Mouse (Mus musculus) hindbrain, embryonic 10.5 days (tissue): ENCODE data around the gene Taar8a. TPM values are rescaled to one million over a fixed set of nuclear protein-coding genes. Genes with fewer than 3 reads are reported as not detected.
"Not testable (repeated sequence)": the region's sequence is repeated elsewhere in the genome, so short reads cannot be mapped to it uniquely, and the experiment has no call there.

Experiments used
- DNase-seq: peaks from one replicate; pipeline ENCODE4 v3.0.0-alpha.2; 2017; ENCODE audit warnings: low spot score
- H3K27ac ChIP-seq: fragments of 300-500 bp; sonication (generic); 2 replicates; pipeline ENCODE4 v1.5.1; 2016; ENCODE audit warnings: mild to moderate bottlenecking, moderate library complexity
- H3K27me3 ChIP-seq: fragments of 300-500 bp; sonication (generic); 2 replicates; pipeline ENCODE4 v1.6.1; 2016; ENCODE audit warnings: mild to moderate bottlenecking; ENCODE audit not compliant: poor library complexity, insufficient read depth, severe bottlenecking
- H3K36me3 ChIP-seq: fragments of 300-500 bp; sonication (generic); 2 replicates; pipeline ENCODE4 v1.6.1; 2016; ENCODE audit warnings: mild to moderate bottlenecking, moderate library complexity
- H3K4me1 ChIP-seq: fragments of 300-500 bp; sonication (generic); replicated peaks from 2 replicates; pipeline ENCODE4 v1.6.1; 2016; ENCODE audit warnings: mild to moderate bottlenecking
- H3K4me3 ChIP-seq: fragments of 300-500 bp; sonication (generic); 2 replicates; pipeline ENCODE4 v1.5.1; 2016; ENCODE audit warnings: mild to moderate bottlenecking, moderate library complexity
- H3K9me3 ChIP-seq: fragments of 300-500 bp; sonication (generic); 2 replicates; pipeline ENCODE4 v1.6.1; 2016; ENCODE audit warnings: mild to moderate bottlenecking, moderate library complexity
- WGBS: fragments of 180-500 bp; shearing (Covaris S2); methylation state at CpG from one replicate; pipeline ENCODE4 v1.1.7; 2016; 5-methylcytosine and 5-hydroxymethylcytosine counted together
- polyA plus RNA-seq: library from polyadenylated mRNA; unstranded; fragments of >200 nt; fragmentation: Nextera tagmentation; extraction: Ambion mirVana; gene quantifications from 2 replicates; pipeline ENCODE4 v1.2.1, GENCODE M21; 2016

The Taar8a gene
- polyA plus RNA-seq, 1 experiment from 2014 or later, result not detected

GRCm38 (mm10) chr10:24097010-24097409, 20.7 kb downstream of the Taar8a start:
- WGBS, result 54% methylated on average over 2 of the region's 2 CpGs
- not testable (repeated sequence) for H3K4me3 ChIP-seq, H3K9me3 ChIP-seq, H3K4me1 ChIP-seq, H3K27me3 ChIP-seq, H3K27ac ChIP-seq, H3K36me3 ChIP-seq, DNase-seq

DNA sequence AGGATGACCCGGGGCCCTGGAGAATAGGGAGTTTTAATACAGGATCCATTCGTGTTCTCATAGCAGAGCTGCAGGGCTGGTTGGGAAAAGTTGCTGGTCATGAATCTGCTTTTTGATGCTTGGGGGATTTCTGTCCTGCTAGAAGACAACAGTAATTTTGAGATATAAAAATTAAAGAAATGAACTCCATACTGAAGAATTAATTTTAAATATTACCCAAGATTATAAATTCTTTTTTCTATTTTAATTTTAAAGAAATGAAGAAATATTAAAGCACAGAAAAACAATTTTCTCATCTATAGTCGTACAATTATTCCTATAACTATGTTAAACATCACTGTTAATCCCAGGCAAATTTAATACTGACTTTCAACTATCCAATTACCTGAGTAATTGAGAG, 25.5 kb downstream of the Taar8a start, which contains the start of gene Taar8c:
Gene Taar8c, minus strand, starts transcription at position 101 of the 400 bp plus-strand sequence.
- WGBS, result 93% methylated on average over 1 of the region's 3 CpGs
- not testable (repeated sequence) for H3K4me1 ChIP-seq, H3K27me3 ChIP-seq, H3K27ac ChIP-seq, H3K9me3 ChIP-seq, DNase-seq, H3K36me3 ChIP-seq, H3K4me3 ChIP-seq

DNA sequence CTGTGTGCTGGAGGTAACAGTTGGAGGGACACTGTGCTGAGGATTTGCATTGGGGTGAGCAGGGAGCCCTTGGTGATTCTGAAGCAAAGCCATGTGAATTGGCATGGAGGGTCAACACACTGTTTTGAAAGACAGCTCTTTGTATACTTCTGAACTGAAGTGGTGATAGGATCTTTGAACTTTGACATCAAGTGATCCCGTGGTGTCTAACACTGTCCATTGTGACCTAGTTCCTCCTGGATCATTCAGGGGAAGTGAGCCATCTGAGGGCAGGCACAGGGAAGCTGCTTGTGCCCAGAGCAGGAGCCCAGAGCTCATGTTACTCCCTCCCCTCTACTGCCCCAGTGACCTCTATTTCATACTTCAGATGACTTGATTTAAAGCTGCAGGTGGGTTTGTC, 27.0 kb downstream of the Taar8a start:
- not testable (repeated sequence) for DNase-seq, H3K4me1 ChIP-seq, H3K36me3 ChIP-seq, H3K4me3 ChIP-seq, H3K27ac ChIP-seq, H3K9me3 ChIP-seq, H3K27me3 ChIP-seq
- WGBS, result 47% methylated on average over 1 of the region's 1 CpGs

GRCm38 (mm10) chr10:24107747-24108146, 31.4 kb downstream of the Taar8a start:
- H3K36me3 ChIP-seq, result no peaks in the 10 kb centered on the region
- H3K27me3 ChIP-seq, result no peaks in the 10 kb centered on the region
- no peak overlapping the region for H3K4me3 ChIP-seq
- no peak overlapping the region for H3K27ac ChIP-seq
- H3K4me1 ChIP-seq, result no peaks in the 10 kb centered on the region
- DNase-seq, result no peak
- no peaks in the 10 kb centered on the region for H3K9me3 ChIP-seq
- WGBS, result 72% methylated on average over 5 of the region's 5 CpGs

GRCm38 (mm10) chr10:24108236-24108635, 31.9 kb downstream of the Taar8a start:
- Histone ChIP-seq H3K27ac (no peak overlapping the region), H3K4me3 (no peak overlapping the region), H3K36me3 (no peaks in the 10 kb centered on the region), H3K4me1 (no peaks in the 10 kb centered on the region), H3K9me3 (no peaks in the 10 kb centered on the region), H3K27me3 (no peaks in the 10 kb centered on the region)
- no peak for DNase-seq
- 66% methylated on average over 3 of the region's 3 CpGs for WGBS

GRCm38 (mm10) chr10:24109434-24109833, 33.1 kb downstream of the Taar8a start, which contains the start of gene Taar9:
TSS of gene Taar9 (minus strand) at chr10:24109534.
- H3K36me3 ChIP-seq, H3K27me3 ChIP-seq, DNase-seq, H3K27ac ChIP-seq, H3K4me3 ChIP-seq, H3K4me1 ChIP-seq, H3K9me3 ChIP-seq: not testable (repeated sequence)
- WGBS, result 81% methylated on average over 8 of the region's 8 CpGs

DNA sequence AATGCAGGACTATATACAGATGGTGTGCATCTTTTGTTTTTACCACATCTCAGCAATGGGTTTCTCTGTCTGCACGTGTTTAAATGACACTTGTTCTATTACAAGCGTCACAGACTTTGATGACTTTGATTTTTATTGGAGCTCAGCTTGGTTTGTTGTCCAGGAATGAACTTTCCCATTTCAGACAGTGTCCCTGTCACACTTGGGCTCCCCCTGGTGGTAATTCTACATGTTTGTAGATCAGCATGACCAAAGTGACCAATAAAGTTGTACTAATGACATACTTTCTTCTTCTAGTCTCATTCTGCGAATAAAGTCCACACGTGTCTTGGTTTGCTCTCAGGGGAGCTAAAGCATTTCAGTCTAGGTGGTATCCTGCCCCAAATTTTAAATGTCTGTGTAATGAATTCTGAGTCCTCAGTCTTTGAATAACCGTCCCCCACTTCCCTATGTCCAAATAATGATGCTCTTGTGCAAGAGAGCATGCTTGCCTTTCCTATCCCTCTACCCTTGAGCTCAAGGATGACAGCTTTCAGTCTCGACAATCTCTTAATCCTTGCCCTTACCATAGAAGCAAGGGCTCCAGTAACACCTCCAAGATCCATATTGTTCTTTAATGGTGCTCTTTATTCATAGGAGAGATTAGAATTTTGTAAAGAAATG, 34.9 kb downstream of the Taar8a start:
- H3K27me3 ChIP-seq, result no peaks in the 10 kb centered on the region
- no peaks in the 10 kb centered on the region for H3K36me3 ChIP-seq
- H3K4me1 ChIP-seq, result no peaks in the 10 kb centered on the region
- no peak overlapping the region for H3K27ac ChIP-seq
- peak; percentile 34 for DNase-seq
- H3K9me3 ChIP-seq, result peaks cover 11% of the 10 kb centered on the region; the same call in 1 of the 2 replicates
- no peak overlapping the region for H3K4me3 ChIP-seq
- WGBS, result 57% methylated on average over 6 of the region's 6 CpGs

Other genes with a start within 250 kb of the Taar8a start
- not detected in 2 replicates for gene Vnn3, start 225.0 kb upstream of the Taar8a start, polyA plus RNA-seq
- gene Vnn1, start 181.8 kb upstream of the Taar8a start, polyA plus RNA-seq, result 3.1 and 4.6 TPM in 2 replicates
- not detected in 2 replicates for gene Taar1, start 156.1 kb upstream of the Taar8a start, polyA plus RNA-seq
- gene Taar2, start 137.9 kb upstream of the Taar8a start, polyA plus RNA-seq, result not detected in 2 replicates
- gene Taar3, start 126.9 kb upstream of the Taar8a start, polyA plus RNA-seq, result not detected in 2 replicates
- not detected in 2 replicates for gene Taar4, start 116.0 kb upstream of the Taar8a start, polyA plus RNA-seq
- not detected in 2 replicates for gene Taar5, start 105.8 kb upstream of the Taar8a start, polyA plus RNA-seq
- gene Taar6, start 90.9 kb upstream of the Taar8a start, polyA plus RNA-seq, result not detected in 2 replicates
- not detected in 2 replicates for gene Taar7a, start 83.0 kb upstream of the Taar8a start, polyA plus RNA-seq
- not detected in 2 replicates for gene Taar7b, start 76.6 kb upstream of the Taar8a start, polyA plus RNA-seq
- gene Taar7d, start 49.3 kb upstream of the Taar8a start, polyA plus RNA-seq, result not detected in 2 replicates
- gene Taar7e, start 38.9 kb upstream of the Taar8a start, polyA plus RNA-seq, result not detected in 2 replicates
- gene Taar7f, start 27.0 kb upstream of the Taar8a start, polyA plus RNA-seq, result not detected in 2 replicates
- not detected in 2 replicates for gene Taar8b, start 15.8 kb downstream of the Taar8a start, polyA plus RNA-seq
- not detected in 2 replicates for gene Taar8c, start 25.4 kb downstream of the Taar8a start, polyA plus RNA-seq
- gene Taar9, start 33.0 kb downstream of the Taar8a start, polyA plus RNA-seq, result 0.41 TPM in 1 of 2 replicates, not detected in the other
- gene Stx7, start 72.8 kb downstream of the Taar8a start, polyA plus RNA-seq, result 63.8 and 87.5 TPM in 2 replicates
- gene Moxd1, start 147.0 kb downstream of the Taar8a start, polyA plus RNA-seq, result 22.0 and 22.4 TPM in 2 replicates